Mouse (Mus musculus) heart, adult 2 months (tissue): ENCODE results near the gene Tbkbp1.

Source experiments
- EP300 ChIP-seq: fragments of 200-500 bp; IDR thresholded peaks from 2 replicates; pipeline ENCODE4 v1.6.1; 2011; ENCODE audit warnings: low read depth, low read length, control low read depth; ENCODE audit not compliant: insufficient read depth
- POLR2A ChIP-seq: fragments of 200-500 bp; IDR thresholded peaks from 2 replicates; pipeline ENCODE4 v1.6.1; 2011; ENCODE audit warnings: mild to moderate bottlenecking, low read depth, low read length, control low read depth; ENCODE audit not compliant: insufficient read depth

DNA sequence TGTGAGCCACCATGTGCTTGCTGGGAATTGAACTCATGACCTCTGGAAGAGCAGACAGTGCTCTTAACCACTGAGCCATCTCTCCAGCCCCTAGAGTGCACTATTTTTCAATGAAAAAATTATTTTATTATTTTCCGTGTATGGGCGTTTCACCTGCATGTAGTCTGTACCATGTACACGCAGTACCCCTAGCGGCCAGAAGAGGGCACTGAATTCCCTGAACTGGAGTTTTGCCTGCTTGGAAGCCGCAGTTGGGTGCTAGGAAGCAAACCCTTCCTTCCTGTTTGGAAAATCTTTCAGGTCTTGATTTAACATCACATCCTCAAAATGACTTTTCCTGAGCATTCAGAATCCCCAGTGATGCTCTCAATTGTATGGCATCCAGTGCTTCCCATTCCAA, 47.3 kb upstream of the Tbkbp1 start:
- no peak for TF ChIP-seq EP300
- TF ChIP-seq POLR2A: no peak
